Mouse (Mus musculus) ovary, adult 18-20 months (tissue): ENCODE measurements around the gene Mpig6b.

ENCODE experiments used
- DNase-seq: peaks from one replicate; pipeline ENCODE4 v3.0.0; 2022; ENCODE audit warnings: low spot score, mixed read lengths

Mpig6b gene

DNA sequence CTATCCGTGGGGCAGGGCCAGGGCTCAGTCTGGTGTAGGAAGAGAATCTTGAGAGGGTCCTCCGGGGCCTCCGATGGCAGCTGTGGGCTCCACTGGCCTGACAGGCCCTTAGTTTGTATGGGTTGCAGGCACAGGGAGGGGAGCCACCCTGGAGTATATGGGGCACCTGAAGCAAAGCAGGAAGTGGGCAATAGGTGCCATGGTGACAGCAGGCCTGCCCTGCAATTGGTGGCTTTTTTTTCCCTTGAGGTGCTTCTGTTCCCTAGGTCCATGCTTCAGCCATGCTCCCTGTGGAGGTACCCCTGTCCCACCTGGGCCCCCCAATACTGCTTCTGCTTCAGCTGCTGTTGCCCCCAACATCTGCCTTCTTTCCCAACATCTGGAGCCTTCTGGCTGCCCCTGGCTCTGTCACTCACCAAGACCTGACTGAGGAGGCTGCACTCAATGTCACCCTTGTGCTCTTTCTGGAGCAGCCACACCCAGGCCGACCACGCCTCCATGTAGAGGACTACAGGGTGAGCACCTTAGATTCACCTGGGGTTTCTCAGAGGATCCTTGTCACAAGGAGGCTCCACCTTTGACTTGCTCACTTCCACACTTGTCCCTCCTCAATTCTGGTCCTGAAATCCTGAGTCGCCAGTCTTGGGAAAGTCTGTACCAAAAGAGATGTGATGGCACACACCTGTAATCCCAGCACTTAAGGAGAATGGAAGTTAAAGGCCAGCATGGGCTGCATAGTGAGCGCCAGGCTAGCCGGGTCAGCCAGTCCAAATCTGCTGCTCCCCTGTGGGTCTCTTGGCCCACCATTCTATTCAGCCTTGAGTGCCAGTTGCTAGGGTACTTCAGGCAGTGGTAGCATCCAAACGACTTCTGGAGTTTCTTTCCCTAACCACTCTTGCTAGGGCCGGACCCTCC lies 48.9 kb downstream of the Mpig6b start:
- no peak for DNase-seq

- DNase-seq, result no peak
Observed at GRCm38 (mm10) chr17:35016376-35016775, 49.6 kb downstream of the Mpig6b start, which contains the start of gene Vwa7. Gene Vwa7, plus strand, starts transcription at chr17:35016579.

DNA sequence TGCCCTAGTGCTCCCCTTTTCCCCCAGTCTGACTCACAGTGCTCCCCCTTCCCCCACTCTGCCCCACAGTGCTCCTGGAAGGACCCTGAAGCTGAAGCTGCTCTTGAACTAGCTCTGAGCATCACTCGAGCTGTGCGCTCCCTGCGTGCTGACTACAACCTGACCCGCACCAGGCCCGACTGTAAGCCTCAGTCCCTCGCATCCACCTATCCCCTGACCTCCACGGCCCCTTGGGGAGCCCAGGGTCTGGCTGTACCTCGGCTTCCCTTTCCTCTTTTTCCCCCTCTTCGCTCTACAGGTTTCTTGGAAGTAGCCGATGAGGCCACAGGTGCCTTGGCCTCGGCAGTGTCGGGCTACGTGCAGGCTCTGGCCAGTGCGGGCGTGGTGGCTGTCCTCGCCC lies 50.7 kb downstream of the Mpig6b start:
- no peak for DNase-seq

GRCm38 (mm10) chr17:35013221-35013620 lies 52.8 kb downstream of the Mpig6b start:
- DNase-seq, result no peak
